13 mouse cellular contexts compared by ENCODE assay signal in genomic region chr13:10696181-10696977, GRCm38 (mm10).
A peak's percentile ranks its signal among the peaks of the same experiment; 100 is the strongest.
DNase-seq lines count a peak whose midpoint lies in the region; ATAC-seq lines count a peak whose summit lies in the region.
"Had no signal": no experiment of that assay in that cellular context is flagged by ENCODE, and none has a peak within 500 bp of the region (broad histone marks: within the 10 kb centered on the region; RNA-seq: fewer than 3 reads in every experiment).

No protein-coding gene starts in this region.

- no peaks in the 10 kb centered on the region for H3K36me3 ChIP-seq in heart, embryonic 12.5 days
- H3K36me3 ChIP-seq in midbrain, embryonic 11.5 days (ENCODE audit: control insufficient read depth, insufficient read depth, low read length), result no peaks in the 10 kb centered on the region
- H3K36me3 ChIP-seq: embryonic facial prominence, embryonic 12.5 days; limb, embryonic 10.5 days; stomach, embryonic 15.5 days had no signal

- H3K27ac ChIP-seq in heart, embryonic 12.5 days (ENCODE audit: poor library complexity, severe bottlenecking), result no peak overlapping the region
- H3K27ac ChIP-seq in midbrain, embryonic 11.5 days (ENCODE audit: low read depth, low read length), result no peak overlapping the region
- H3K27ac ChIP-seq: embryonic facial prominence, embryonic 12.5 days; limb, embryonic 10.5 days; stomach, embryonic 15.5 days had no signal

- H3K9me3 ChIP-seq in heart, embryonic 12.5 days (replicated peaks), result no peaks in the 10 kb centered on the region
- no peaks in the 10 kb centered on the region for H3K9me3 ChIP-seq in midbrain, embryonic 11.5 days (ENCODE audit: control insufficient read depth, low read length)
- H3K9me3 ChIP-seq: embryonic facial prominence, embryonic 12.5 days; limb, embryonic 10.5 days; megakaryocyte, embryonic 14.5 days; stomach, embryonic 15.5 days had no signal

- H3K4me3 ChIP-seq in heart, embryonic 12.5 days, result no peak overlapping the region
- no peak overlapping the region for H3K4me3 ChIP-seq in midbrain, embryonic 11.5 days (ENCODE audit: low read depth, low read length)
- H3K4me3 ChIP-seq: embryonic facial prominence, embryonic 12.5 days; limb, embryonic 10.5 days; megakaryocyte, embryonic 14.5 days; stomach, embryonic 15.5 days had no signal

- peak; percentile 98 for DNase-seq in heart, adult 11 months
- peak; percentile 87 for DNase-seq in gastrocnemius, adult 18-20 months (ENCODE audit: low spot score)
- peak; percentile 56 for DNase-seq in kidney, adult 9 months
- peak; percentile 69 for DNase-seq in lung, postnatal 36 days
- DNase-seq in embryo, embryonic 10 days (ENCODE audit: low spot score), result no peak
- DNase-seq in layer of hippocampus, adult 8-10 months (ENCODE audit: low spot score in 2 of 2), result no peak
- DNase-seq in midbrain, embryonic 11.5 days (ENCODE audit: low spot score, missing footprints), result no peak

- H3K4me1 ChIP-seq in heart, embryonic 12.5 days (replicated peaks), result no peaks in the 10 kb centered on the region
- H3K4me1 ChIP-seq in midbrain, embryonic 11.5 days (ENCODE audit: control insufficient read depth, insufficient read depth, low read length), result no peaks in the 10 kb centered on the region
- H3K4me1 ChIP-seq: embryonic facial prominence, embryonic 12.5 days; limb, embryonic 10.5 days; megakaryocyte, embryonic 14.5 days; stomach, embryonic 15.5 days had no signal

- H3K9ac ChIP-seq in heart, embryonic 12.5 days, result no peak overlapping the region
- H3K9ac ChIP-seq in midbrain, embryonic 11.5 days (ENCODE audit: low read length), result no peak overlapping the region
- H3K9ac ChIP-seq: embryonic facial prominence, embryonic 12.5 days; stomach, embryonic 15.5 days had no signal

- WGBS in heart, embryonic 12.5 days, result 67% methylated on average over 1 of the region's 1 CpGs
- 81% methylated on average over 1 of the region's 1 CpGs for WGBS in midbrain, embryonic 11.5 days

- H3K4me2 ChIP-seq in heart, embryonic 12.5 days, result no peak overlapping the region
- H3K4me2 ChIP-seq in midbrain, embryonic 11.5 days, result no peak overlapping the region
- H3K4me2 ChIP-seq: embryonic facial prominence, embryonic 12.5 days; stomach, embryonic 15.5 days had no signal

- no peaks in the 10 kb centered on the region for H3K27me3 ChIP-seq in heart, embryonic 12.5 days (replicated peaks)
- H3K27me3 ChIP-seq in midbrain, embryonic 11.5 days (ENCODE audit: control insufficient read depth, insufficient read depth, low read length), result no peaks in the 10 kb centered on the region
- H3K27me3 ChIP-seq: embryonic facial prominence, embryonic 12.5 days; megakaryocyte, embryonic 14.5 days; stomach, embryonic 15.5 days had no signal

- no peak for ATAC-seq in heart, embryonic 12.5 days (ENCODE audit: insufficient number of reproducible peaks, low FRiP score)
- no peak for ATAC-seq in midbrain, embryonic 11.5 days (ENCODE audit: low FRiP score)
- ATAC-seq: inflammation-experienced regulatory T-cells, adult 6 months had no signal

Comparison
In these comparisons a context has a peak if more than half of its experiments do, and no peak if none do; other contexts are left out.
1. DNase-seq: peak in heart, adult 11 months (single experiment), gastrocnemius, adult 18-20 months (single experiment), kidney, adult 9 months (single experiment) and lung, postnatal 36 days (single experiment); none in embryo, embryonic 10 days (single experiment), layer of hippocampus, adult 8-10 months (0 of 2) and midbrain, embryonic 11.5 days (single experiment).